Mouse (Mus musculus): ENCODE measurements at regions not wholly inside any gene's neighbourhood (a gene's known extent, or its start where the extent isn't known, plus 50 kb on each side); places are given as distances from the start of the nearest gene placed in this dataset.
A peak's percentile ranks its signal among the peaks of the same experiment; 100 is the strongest.

DNA sequence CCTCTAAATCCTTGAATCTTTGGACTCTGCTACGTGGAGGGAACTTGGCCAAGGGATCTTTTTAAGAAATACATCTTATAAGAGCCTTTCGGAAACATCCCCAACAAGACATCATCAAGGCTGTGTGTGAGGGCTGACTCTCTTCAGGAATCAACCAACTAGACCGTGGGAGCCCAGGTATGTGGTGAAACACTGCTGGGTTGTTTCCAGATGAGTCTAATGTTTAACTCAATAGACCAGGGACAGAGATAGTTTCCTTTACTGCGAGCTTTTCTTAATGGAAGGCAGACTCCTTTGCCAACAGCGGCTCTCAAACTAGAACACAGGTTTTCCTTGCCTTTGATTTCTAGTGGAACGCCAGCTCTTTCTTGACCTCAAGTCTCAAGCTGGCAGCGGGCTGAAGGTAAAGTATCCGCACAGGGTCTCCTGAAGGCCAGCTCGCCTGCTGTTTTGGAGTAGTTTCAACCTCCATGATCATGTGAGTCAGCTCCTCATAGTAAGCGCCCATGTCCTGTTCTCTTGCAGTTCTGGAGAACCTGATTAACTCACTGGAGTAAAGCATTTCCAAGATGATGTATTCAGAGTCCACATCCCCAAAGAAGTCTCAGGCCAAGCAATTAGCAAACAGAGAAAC lies 345.7 kb upstream of the Prkcq start:
- Histone ChIP-seq H3K27ac (ENCODE audit: low read depth, low read length) (no peak overlapping the region), H3K9me3 (ENCODE audit: control insufficient read depth) (no peaks in the 10 kb centered on the region), H3K4me3 (ENCODE audit: low read depth, low read length) (peak overlapping the region; percentile 48), H3K27me3 (replicated peaks; ENCODE audit: control insufficient read depth, insufficient read depth, low read length) (no peaks in the 10 kb centered on the region), H3K9ac (ENCODE audit: low read depth, low read length) (no peak overlapping the region), H3K4me2 (replicated peaks; ENCODE audit: low read depth) (peak overlapping the region; percentile 74), H3K4me1 (replicated peaks; ENCODE audit: control insufficient read depth, insufficient read depth, low read length) (no peaks in the 10 kb centered on the region), H3K36me3 (ENCODE audit: control insufficient read depth, insufficient read depth) (no peaks in the 10 kb centered on the region)
- no peak for ATAC-seq
- TF ChIP-seq CTCF (IDR thresholded peaks at IDR 0.05; ENCODE audit: low read depth): no peak
- WGBS: 67% methylated on average over 10 of the region's 10 CpGs

DNA sequence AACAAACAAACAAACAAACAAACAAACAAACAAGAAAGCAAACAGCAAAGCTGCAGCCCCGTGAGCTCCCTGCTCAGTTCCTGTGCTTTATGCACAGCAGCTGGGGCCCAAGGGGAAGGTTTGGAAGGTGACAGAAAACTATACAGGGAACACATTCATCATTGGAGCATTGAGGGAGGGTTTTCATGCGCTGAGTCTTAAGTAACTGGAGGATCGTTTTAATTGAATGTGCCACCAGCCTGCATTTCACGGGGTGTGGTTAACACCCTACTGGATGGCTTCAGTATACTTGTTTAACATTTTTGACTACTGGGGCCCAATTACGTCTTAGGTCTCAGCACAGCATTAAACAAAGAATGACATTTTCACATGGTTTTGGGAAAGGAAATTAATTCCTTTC lies 331.9 kb upstream of the Prkcq start:
- 59% methylated on average over 5 of the region's 5 CpGs for WGBS
- no peaks in the 10 kb centered on the region for H3K4me1 ChIP-seq (replicated peaks; ENCODE audit: control insufficient read depth, insufficient read depth, low read length)
- H3K27ac ChIP-seq (ENCODE audit: low read depth, low read length): no peak overlapping the region
- no peak overlapping the region for H3K9ac ChIP-seq (ENCODE audit: low read depth, low read length)
- no peak for ATAC-seq
- no peak for TF ChIP-seq CTCF (IDR thresholded peaks at IDR 0.05; ENCODE audit: low read depth)
- no peak overlapping the region for H3K4me2 ChIP-seq (replicated peaks; ENCODE audit: low read depth)
- no peaks in the 10 kb centered on the region for H3K9me3 ChIP-seq (ENCODE audit: control insufficient read depth)
- H3K36me3 ChIP-seq (ENCODE audit: control insufficient read depth, insufficient read depth): no peaks in the 10 kb centered on the region
- H3K4me3 ChIP-seq (ENCODE audit: low read depth, low read length): no peak overlapping the region
- no peaks in the 10 kb centered on the region for H3K27me3 ChIP-seq (replicated peaks; ENCODE audit: control insufficient read depth, insufficient read depth, low read length)

DNA sequence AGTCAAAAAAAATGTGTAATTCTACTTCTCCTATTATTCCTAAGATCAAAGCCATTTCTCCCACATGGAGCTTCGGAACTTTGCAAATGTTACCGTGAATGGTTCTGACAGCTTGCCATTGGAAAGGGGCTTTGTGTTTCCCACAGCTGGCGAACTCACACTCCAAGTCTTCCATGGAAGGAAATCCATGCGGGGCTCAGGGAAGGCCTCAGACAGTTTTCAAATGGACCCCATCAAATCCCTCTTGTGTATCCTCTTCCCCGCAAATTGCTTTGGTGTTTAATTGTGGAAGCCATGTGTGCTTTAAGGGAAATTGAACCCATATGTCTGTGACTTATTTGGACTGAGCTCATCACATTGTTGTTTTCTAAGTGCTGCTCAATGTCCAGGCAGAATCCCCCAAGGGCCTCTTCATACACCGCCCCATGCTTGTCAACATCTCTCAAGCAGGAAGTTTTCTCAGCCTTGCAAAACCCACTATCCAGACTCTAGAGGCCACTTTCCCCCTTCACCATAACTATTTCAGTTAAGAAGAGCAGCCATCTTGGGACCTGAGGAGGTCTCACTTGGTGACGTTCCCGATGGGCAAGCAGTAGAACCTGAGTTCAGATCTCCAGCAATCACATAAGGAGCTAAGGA lies 310.1 kb upstream of the Prkcq start:
- no peak overlapping the region for H3K27ac ChIP-seq (ENCODE audit: low read depth, low read length)

DNA sequence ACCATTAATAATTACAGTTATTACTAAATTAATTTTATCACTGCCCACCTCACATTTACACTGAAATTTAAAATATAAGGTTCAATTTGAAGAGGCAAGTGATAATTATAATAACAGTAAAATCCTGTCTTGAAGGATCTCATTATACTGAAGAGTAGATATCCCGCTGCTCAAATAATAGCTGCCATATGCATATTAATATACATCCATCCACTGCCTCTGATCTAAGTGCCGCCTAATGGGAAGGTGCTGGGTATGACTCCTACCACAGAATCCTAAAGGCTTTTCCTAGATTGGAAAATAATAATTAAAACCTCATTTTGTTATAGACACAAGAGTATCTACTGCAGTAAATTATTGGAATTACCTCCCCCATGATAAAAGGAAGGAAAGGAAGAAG lies 307.5 kb upstream of the Prkcq start:
- no peaks in the 10 kb centered on the region for H3K36me3 ChIP-seq (ENCODE audit: control insufficient read depth, insufficient read depth)
- ATAC-seq: no peak
- TF ChIP-seq CTCF (IDR thresholded peaks at IDR 0.05; ENCODE audit: low read depth): no peak
- H3K4me1 ChIP-seq (replicated peaks; ENCODE audit: control insufficient read depth, insufficient read depth, low read length): no peaks in the 10 kb centered on the region
- H3K9ac ChIP-seq (ENCODE audit: low read depth, low read length): no peak overlapping the region
- H3K4me3 ChIP-seq (ENCODE audit: low read depth, low read length): no peak overlapping the region
- H3K4me2 ChIP-seq (replicated peaks; ENCODE audit: low read depth): no peak overlapping the region
- no peaks in the 10 kb centered on the region for H3K9me3 ChIP-seq (ENCODE audit: control insufficient read depth)
- H3K27ac ChIP-seq (ENCODE audit: low read depth, low read length): no peak overlapping the region
- WGBS: 93% methylated on average over 2 of the region's 2 CpGs
- H3K27me3 ChIP-seq (replicated peaks; ENCODE audit: control insufficient read depth, insufficient read depth, low read length): no peaks in the 10 kb centered on the region

More for the DNA sequence above, 310.1 kb upstream of the Prkcq start:
- H3K4me1 ChIP-seq (replicated peaks; ENCODE audit: control insufficient read depth, insufficient read depth, low read length): no peaks in the 10 kb centered on the region
- H3K36me3 ChIP-seq (ENCODE audit: control insufficient read depth, insufficient read depth): no peaks in the 10 kb centered on the region
- no peaks in the 10 kb centered on the region for H3K9me3 ChIP-seq (ENCODE audit: control insufficient read depth)
- H3K9ac ChIP-seq (ENCODE audit: low read depth, low read length): no peak overlapping the region
- no peak overlapping the region for H3K4me3 ChIP-seq (ENCODE audit: low read depth, low read length)
- 85% methylated on average over 8 of the region's 8 CpGs for WGBS
- H3K4me2 ChIP-seq (replicated peaks; ENCODE audit: low read depth): no peak overlapping the region
- TF ChIP-seq CTCF (IDR thresholded peaks at IDR 0.05; ENCODE audit: low read depth): no peak
- H3K27me3 ChIP-seq (replicated peaks; ENCODE audit: control insufficient read depth, insufficient read depth, low read length): no peaks in the 10 kb centered on the region
- no peak for ATAC-seq

DNA sequence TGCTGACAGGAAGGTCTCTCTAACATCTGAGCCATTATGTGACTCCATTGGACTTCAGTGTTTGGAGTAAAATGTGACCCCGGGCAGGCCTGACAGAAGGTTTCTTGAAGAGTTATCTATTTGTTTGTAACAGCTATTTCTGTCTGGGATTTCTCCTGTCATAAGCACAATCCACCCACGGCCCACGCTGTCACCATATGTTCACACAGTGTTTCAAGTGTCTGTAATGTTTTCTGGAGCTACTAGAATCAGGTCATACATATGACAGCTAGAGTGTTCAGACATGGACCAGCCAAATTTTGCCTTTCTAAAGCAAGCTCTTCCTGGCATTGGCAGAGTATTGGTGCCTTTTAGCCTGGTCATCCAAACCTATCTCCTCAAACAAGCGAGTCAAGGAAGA lies 297.6 kb upstream of the Prkcq start:
- WGBS: 69% methylated on average over 4 of the region's 4 CpGs
- H3K9me3 ChIP-seq (ENCODE audit: control insufficient read depth): no peaks in the 10 kb centered on the region

GRCm38 (mm10) chr2:10901926-10902325 lies 270.0 kb upstream of the Prkcq start:
- no peak overlapping the region for H3K4me3 ChIP-seq (ENCODE audit: low read depth, low read length)
- H3K36me3 ChIP-seq (ENCODE audit: control insufficient read depth, insufficient read depth): no peaks in the 10 kb centered on the region
- H3K27me3 ChIP-seq (replicated peaks; ENCODE audit: control insufficient read depth, insufficient read depth, low read length): no peaks in the 10 kb centered on the region
- no peaks in the 10 kb centered on the region for H3K9me3 ChIP-seq (ENCODE audit: control insufficient read depth)
- H3K4me2 ChIP-seq (replicated peaks; ENCODE audit: low read depth): no peak overlapping the region
- no peak overlapping the region for H3K27ac ChIP-seq (ENCODE audit: low read depth, low read length)
- no peak for TF ChIP-seq CTCF (IDR thresholded peaks at IDR 0.05; ENCODE audit: low read depth)
- H3K9ac ChIP-seq (ENCODE audit: low read depth, low read length): no peak overlapping the region
- no peaks in the 10 kb centered on the region for H3K4me1 ChIP-seq (replicated peaks; ENCODE audit: control insufficient read depth, insufficient read depth, low read length)
- no peak for ATAC-seq
- WGBS: 82% methylated on average over 3 of the region's 3 CpGs

More for the DNA sequence above, 297.6 kb upstream of the Prkcq start:
- Histone ChIP-seq H3K4me3 (ENCODE audit: low read depth, low read length) (no peak overlapping the region), H3K9ac (ENCODE audit: low read depth, low read length) (no peak overlapping the region), H3K4me1 (replicated peaks; ENCODE audit: control insufficient read depth, insufficient read depth, low read length) (no peaks in the 10 kb centered on the region), H3K27ac (ENCODE audit: low read depth, low read length) (no peak overlapping the region), H3K4me2 (replicated peaks; ENCODE audit: low read depth) (no peak overlapping the region), H3K27me3 (replicated peaks; ENCODE audit: control insufficient read depth, insufficient read depth, low read length) (no peaks in the 10 kb centered on the region), H3K36me3 (ENCODE audit: control insufficient read depth, insufficient read depth) (no peaks in the 10 kb centered on the region)
- ATAC-seq: no peak
- TF ChIP-seq CTCF (IDR thresholded peaks at IDR 0.05; ENCODE audit: low read depth): no peak

Data from intestine, postnatal 0 days (tissue).